Mouse (Mus musculus): ENCODE measurements around the gene Olfr845.

The Olfr845 gene

GRCm38 (mm10) chr9:19336157-19336556 lies at the start of gene Olfr845:
TSS of gene Olfr845 (plus strand) at chr9:19336457.
- DNase-seq: no peak

- no peak for DNase-seq
Measured at GRCm38 (mm10) chr9:19316047-19316446, 20.2 kb upstream of the Olfr845 start, which contains the start of gene Olfr844. TSS of gene Olfr844 (plus strand) at chr9:19316347.

- DNase-seq: no peak
Measured at GRCm38 (mm10) chr9:19363905-19364304, 27.6 kb downstream of the Olfr845 start, which contains the start of gene Olfr846. TSS of gene Olfr846 (minus strand) at chr9:19364005.

- DNase-seq: no peak
Measured at GRCm38 (mm10) chr9:19378569-19378968, 42.3 kb downstream of the Olfr845 start, which contains the start of gene Olfr847. TSS of gene Olfr847 (minus strand) at chr9:19378669.
